Mouse (Mus musculus) megakaryocyte, adult 5-6 weeks (primary cell): Measurements from ENCODE around the gene Fgf4. TPM values are rescaled to one million over a fixed set of nuclear protein-coding genes. Genes with fewer than 3 reads are reported as not detected.
"Not testable (repeated sequence)": the region's sequence is repeated elsewhere in the genome, so short reads cannot be mapped to it uniquely, and the experiment has no call there.

Experiments used
- ATAC-seq: 2 replicates; pipeline ENCODE4 v1.8.0; 2016; ENCODE audit warnings: mild to moderate bottlenecking, inconsistent platforms; ENCODE audit not compliant: poor library complexity, severe bottlenecking
- total RNA-seq, 2 experiments: library from RNA; stranded (forward) in 1 of 2; stranded (reverse) in 1 of 2; fragments of 153-499, 151-499 nt in 1 of 2; fragments of 221-1000, 200-1000 nt in 1 of 2; gene quantifications; 2 replicates each; pipeline versions ENCODE4 v1.2.3 to v1.2.4; 2015 to 2017

Gene Fgf4
- total RNA-seq, 2 experiments from 2014 or later, result not detected

- ATAC-seq, result no peak
Observed at GRCm38 (mm10) chr7:144864160-144864670, 17.0 kb downstream of the Fgf4 start.

- ATAC-seq, result no peak
Observed at GRCm38 (mm10) chr7:144867161-144867560, 20.0 kb downstream of the Fgf4 start.

- no peak for ATAC-seq
Observed at GRCm38 (mm10) chr7:144867602-144868001, 20.4 kb downstream of the Fgf4 start.

GRCm38 (mm10) chr7:144872420-144872819 is 25.3 kb downstream of the Fgf4 start:
- ATAC-seq, result peak; percentile 15; the same call in 1 of the 2 replicates

GRCm38 (mm10) chr7:144873160-144873559 is 26.0 kb downstream of the Fgf4 start:
- no peak for ATAC-seq

GRCm38 (mm10) chr7:144874226-144874625 is 27.1 kb downstream of the Fgf4 start:
- no peak for ATAC-seq

- no peak for ATAC-seq
Observed at GRCm38 (mm10) chr7:144878401-144878800, 31.2 kb downstream of the Fgf4 start.

GRCm38 (mm10) chr7:144883106-144883505 is 35.9 kb downstream of the Fgf4 start:
- no peak for ATAC-seq

GRCm38 (mm10) chr7:144887672-144888071 is 40.5 kb downstream of the Fgf4 start:
- no peak for ATAC-seq

- no peak for ATAC-seq
Observed at GRCm38 (mm10) chr7:144888564-144889299, 41.6 kb downstream of the Fgf4 start.

GRCm38 (mm10) chr7:144890661-144891060 is 43.5 kb downstream of the Fgf4 start:
- not testable (repeated sequence) for ATAC-seq

GRCm38 (mm10) chr7:144891863-144892262 is 44.7 kb downstream of the Fgf4 start:
- ATAC-seq, result no peak

- no peak for ATAC-seq
Observed at GRCm38 (mm10) chr7:144892322-144892721, 45.2 kb downstream of the Fgf4 start.

GRCm38 (mm10) chr7:144894191-144894590 is 47.0 kb downstream of the Fgf4 start:
- no peak for ATAC-seq

- ATAC-seq, result no peak
Observed at GRCm38 (mm10) chr7:144894706-144895105, 47.5 kb downstream of the Fgf4 start.

GRCm38 (mm10) chr7:144895305-144896111 is 48.3 kb downstream of the Fgf4 start:
- ATAC-seq, result peak; percentile 80

- 0 out of 2 replicates have a peak, but pooled peaks have one; percentile 15 for ATAC-seq
Observed at GRCm38 (mm10) chr7:144896294-144897218, 49.4 kb downstream of the Fgf4 start, which contains the start of gene Fgf15. TSS of gene Fgf15 (plus strand) at chr7:144896531.

- no peak for ATAC-seq
Observed at GRCm38 (mm10) chr7:144898506-144898905, 51.3 kb downstream of the Fgf4 start.

- ATAC-seq, result not testable (repeated sequence)
Observed at GRCm38 (mm10) chr7:144905514-144905913, 58.3 kb downstream of the Fgf4 start.

GRCm38 (mm10) chr7:144906708-144907397 is 59.7 kb downstream of the Fgf4 start:
- peak; percentile 92 for ATAC-seq
